9 mouse cellular contexts compared by ENCODE assay signal in genomic region chr16:20424719-20425650, GRCm38 (mm10). TPM values are rescaled to one million over a fixed set of nuclear protein-coding genes. Genes with fewer than 3 reads are reported as not detected.
DNase-seq lines count a peak whose midpoint lies in the region; ATAC-seq and TF ChIP-seq lines count a peak whose summit lies in the region.
"Had no signal": no experiment of that assay in that cellular context is flagged by ENCODE, and none has a peak within 500 bp of the region (broad histone marks: within the 10 kb centered on the region; RNA-seq: fewer than 3 reads in every experiment).

No protein-coding gene starts in this region.

- peak overlapping the region; percentile 86 for H3K4me3 ChIP-seq in cerebellum, adult 2 months (replicated peaks; ENCODE audit: insufficient read depth, low read depth, low read length)
- H3K4me3 ChIP-seq in heart, embryonic 14.5 days (ENCODE audit: control insufficient read depth in 1 of 2, insufficient read depth in 1 of 2, low read depth in 1 of 2, low read length in 2 of 2), result peak overlapping the region; percentile 67 to 86
- H3K4me3 ChIP-seq in limb, embryonic 10.5 days, result peak overlapping the region; percentile 78
- H3K4me3 ChIP-seq in midbrain, embryonic 10.5 days, result peak overlapping the region; percentile 84

- H3K27me3 ChIP-seq in cerebellum, adult 2 months (ENCODE audit: control insufficient read depth, insufficient read depth, low read length), result no peaks in the 10 kb centered on the region
- no peaks in the 10 kb centered on the region for H3K27me3 ChIP-seq in heart, embryonic 14.5 days (ENCODE audit: control insufficient read depth, insufficient read depth, low read length)
- no peaks in the 10 kb centered on the region for H3K27me3 ChIP-seq in limb, embryonic 10.5 days (ENCODE audit: low read depth, poor library complexity, severe bottlenecking)
- H3K27me3 ChIP-seq in midbrain, embryonic 10.5 days (ENCODE audit: low read depth, poor library complexity, severe bottlenecking), result no peaks in the 10 kb centered on the region
- H3K27me3 ChIP-seq: Patski had no signal

- intact Hi-C loops in left cerebral cortex, postnatal 14 days (cut with DNase I), result no loop called here

- no peak for TF ChIP-seq POLR2A in cerebellum, adult 2 months (IDR thresholded peaks at IDR 0.05; ENCODE audit: borderline replicate concordance, insufficient read depth, low read length)

- no peak for TF ChIP-seq CTCF in cerebellum, adult 2 months (IDR thresholded peaks at IDR 0.05; ENCODE audit: borderline replicate concordance, insufficient read depth, low read depth, low read length)

- peak overlapping the region; percentile 88 for H3K4me2 ChIP-seq in heart, embryonic 14.5 days (ENCODE audit: low read length)

- peak overlapping the region; percentile 91 for H3K9ac ChIP-seq in heart, embryonic 14.5 days (ENCODE audit: low read length)

- H3K9me3 ChIP-seq in heart, embryonic 14.5 days (ENCODE audit: control insufficient read depth, low read length), result no peaks in the 10 kb centered on the region
- no peaks in the 10 kb centered on the region for H3K9me3 ChIP-seq in limb, embryonic 10.5 days (replicated peaks)
- H3K9me3 ChIP-seq in midbrain, embryonic 10.5 days (replicated peaks), result no peaks in the 10 kb centered on the region

- no peak overlapping the region for H3K27ac ChIP-seq in cerebellum, adult 2 months (ENCODE audit: insufficient read depth, low read length)
- peak overlapping the region in 1 of 2 experiments; percentile 87; a peak in 2 of 4 replicates for H3K27ac ChIP-seq in heart, embryonic 14.5 days (replicated peaks in 1 of 2; ENCODE audit: control insufficient read depth in 1 of 2, insufficient read depth in 1 of 2, low read depth in 2 of 2, low read length in 2 of 2)
- H3K27ac ChIP-seq in limb, embryonic 10.5 days, result peak overlapping the region; percentile 89
- peak overlapping the region; percentile 89 for H3K27ac ChIP-seq in midbrain, embryonic 10.5 days (replicated peaks)

- H3K36me3 ChIP-seq in heart, embryonic 14.5 days (ENCODE audit: control insufficient read depth, insufficient read depth, low read length), result peaks cover 19% of the 10 kb centered on the region
- H3K36me3 ChIP-seq in limb, embryonic 10.5 days, result peaks cover 17% of the 10 kb centered on the region
- peaks cover 22% of the 10 kb centered on the region for H3K36me3 ChIP-seq in midbrain, embryonic 10.5 days

- DNase-seq in cerebellum, adult 2 months, result no peak
- DNase-seq in cerebellum, adult 9-11 months, result peak; percentile 57
- peak; percentile 35 for DNase-seq in limb, embryonic 10.5 days (ENCODE audit: low spot score)
- no peak for DNase-seq in midbrain, embryonic 10.5 days (ENCODE audit: low spot score)
- DNase-seq in thymus, postnatal 14 days, result peak; percentile 41
- no peak for DNase-seq in left cerebral cortex, postnatal 14 days (ENCODE audit: low spot score in 2 of 2)

- peaks cover 4% of the 10 kb centered on the region for H3K4me1 ChIP-seq in cerebellum, adult 2 months (ENCODE audit: control insufficient read depth, insufficient read depth, low read length)
- H3K4me1 ChIP-seq in heart, embryonic 14.5 days (ENCODE audit: control insufficient read depth in 2 of 2, insufficient read depth in 2 of 2, low read length in 2 of 2), result peaks cover 9 to 23% of the 10 kb centered on the region in 2 experiments
- H3K4me1 ChIP-seq in limb, embryonic 10.5 days, result peaks cover 11% of the 10 kb centered on the region
- H3K4me1 ChIP-seq in midbrain, embryonic 10.5 days, result peaks cover 18% of the 10 kb centered on the region

- 38% methylated on average over 10 of the region's 10 CpGs for WGBS in cerebellum, adult 2 months
- 45% methylated on average over 10 of the region's 10 CpGs for WGBS in heart, embryonic 14.5 days
- WGBS in limb, embryonic 10.5 days, result 54% methylated on average over 10 of the region's 10 CpGs
- WGBS in midbrain, embryonic 10.5 days, result 65% methylated on average over 10 of the region's 10 CpGs

- ATAC-seq in cerebellum, adult (ENCODE audit: insufficient number of reproducible peaks, low FRiP score, low TSS enrichment), result no peak
- ATAC-seq in heart, embryonic 14.5 days (ENCODE audit: insufficient number of reproducible peaks, insufficient read depth, low FRiP score, low read depth), result no peak

RNA-seq across cellular contexts. Expression of gene Abcc5, which starts 1.2 kb away (rescaled TPM):
- 251 and 263 TPM in 2 replicates for polyA plus RNA-seq in cerebellum, adult 2 months (2012; rRNA removed)
- 64.6 and 68.6 TPM in 2 replicates for polyA plus RNA-seq in heart, embryonic 14.5 days (2014; fragmentation: Nextera tagmentation; extraction: Ambion mirVana)
- polyA plus RNA-seq in limb, embryonic 10.5 days (2016; fragmentation: Nextera tagmentation; extraction: Ambion mirVana), result 47.9 and 62.0 TPM in 2 replicates
- polyA plus RNA-seq in midbrain, embryonic 10.5 days (2016; fragmentation: Nextera tagmentation; extraction: Ambion mirVana), result 56.1 and 72.8 TPM in 2 replicates
- total RNA-seq in left cerebral cortex, postnatal 14 days (2021), result 100 to 1,000 TPM; 188 to 198 TPM

Comparison
In these comparisons a context has a peak if more than half of its experiments do, and no peak if none do; other contexts are left out.
1. DNase-seq: peak in cerebellum, adult 9-11 months (single experiment), limb, embryonic 10.5 days (single experiment) and thymus, postnatal 14 days (single experiment); none in cerebellum, adult 2 months (0 of 2), midbrain, embryonic 10.5 days (single experiment) and left cerebral cortex, postnatal 14 days (0 of 2).
2. Peak in every context shown above with its lines, with median percentiles within 50 percentile points of each other: H3K4me3 ChIP-seq.